Mouse (Mus musculus): ENCODE measurements at regions not wholly inside any gene's neighbourhood (a gene's known extent, or its start where the extent isn't known, plus 50 kb on each side); places are given as distances from the start of the nearest gene placed in this dataset.

GRCm38 (mm10) chrX:118068532-118068931 is 358.5 kb upstream of the Tgif2lx2 start:
- no peak for DNase-seq (ENCODE audit: low spot score)

DNA sequence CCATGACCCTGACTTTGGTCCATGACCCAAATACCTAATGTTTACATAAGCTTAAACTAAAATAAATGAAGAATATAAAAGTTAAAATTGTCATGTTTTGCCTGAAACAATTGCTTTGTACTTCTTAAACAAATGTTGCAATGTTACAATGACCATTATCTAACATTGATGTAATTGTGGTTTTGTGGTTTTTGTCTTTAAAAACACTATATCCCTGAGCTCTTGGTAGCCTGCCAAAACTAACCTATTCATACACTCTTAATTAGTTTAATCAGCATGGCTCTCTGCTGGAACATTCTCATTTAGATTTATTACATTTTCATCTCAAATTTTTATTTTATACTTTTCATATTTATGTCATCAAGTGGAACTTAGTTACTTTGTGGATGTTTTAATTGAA is 314.4 kb upstream of the Tgif2lx2 start:
- DNase-seq (ENCODE audit: low spot score), result no peak

DNA sequence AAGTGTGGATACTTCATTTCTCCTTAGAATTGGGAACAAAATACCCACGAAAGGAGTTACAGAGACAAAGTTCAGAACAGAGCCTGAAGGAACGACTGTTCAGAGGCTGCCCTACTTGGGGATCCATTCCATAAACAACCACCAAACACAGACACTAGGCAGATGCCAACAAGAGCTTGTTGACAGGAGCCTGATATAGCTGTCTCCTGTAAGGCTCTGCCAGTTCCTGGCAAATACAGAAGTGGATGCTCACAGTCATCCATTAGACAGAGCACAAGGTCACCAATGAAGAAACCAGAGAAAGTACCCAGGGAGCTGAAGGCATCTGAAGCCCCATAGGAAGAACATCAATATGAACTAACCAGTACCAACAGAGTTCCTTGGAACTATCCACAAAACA is 309.9 kb upstream of the Tgif2lx2 start:
- peak; percentile 17 for DNase-seq (ENCODE audit: low spot score)

GRCm38 (mm10) chrX:118135236-118135635 is 291.8 kb upstream of the Tgif2lx2 start:
- DNase-seq (ENCODE audit: low spot score), result no peak

All from heart, adult 8-10 months (tissue).